Mouse (Mus musculus): ENCODE data around the gene Kctd18.
A peak's percentile ranks its signal among the peaks of the same experiment; 100 is the strongest.
"Not testable (repeated sequence)": the region's sequence is repeated elsewhere in the genome, so short reads cannot be mapped to it uniquely, and the experiment has no call there.

Gene Kctd18

GRCm38 (mm10) chr1:58018856-58019255, at the start of gene Kctd18:
TSS of gene Kctd18 (minus strand) at chr1:58018956.
- DNase-seq (ENCODE audit: low read depth, low spot score): no peak

GRCm38 (mm10) chr1:58065606-58066005, 46.9 kb upstream of the Kctd18 start:
- DNase-seq (ENCODE audit: low read depth, low spot score): no peak

- DNase-seq (ENCODE audit: low read depth, low spot score): no peak
Measured at GRCm38 (mm10) chr1:58065151-58065550, 46.4 kb upstream of the Kctd18 start.

DNA sequence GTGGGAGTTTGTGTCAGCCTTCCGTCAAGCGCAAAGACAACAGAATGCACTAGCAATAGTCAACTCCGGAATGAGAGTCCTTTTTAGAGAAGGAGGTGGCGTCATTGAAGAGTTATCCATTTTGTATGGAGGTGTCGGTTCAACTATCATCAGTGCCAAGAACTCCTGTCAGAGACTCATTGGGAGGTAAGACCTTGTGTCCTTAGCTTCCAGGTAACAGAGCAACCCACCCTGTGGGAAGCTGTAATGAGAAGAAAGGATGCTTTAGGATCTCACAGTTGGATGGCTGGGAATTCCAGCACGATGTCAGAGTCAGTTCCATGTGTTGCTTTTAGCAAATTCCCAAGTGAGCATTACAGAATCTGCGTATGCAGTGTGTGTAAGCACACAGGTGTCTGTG, 43.4 kb upstream of the Kctd18 start:
- no peak for DNase-seq (ENCODE audit: low read depth, low spot score)

- DNase-seq (ENCODE audit: low read depth, low spot score): no peak
Measured at GRCm38 (mm10) chr1:58058846-58059245, 40.1 kb upstream of the Kctd18 start.

DNA sequence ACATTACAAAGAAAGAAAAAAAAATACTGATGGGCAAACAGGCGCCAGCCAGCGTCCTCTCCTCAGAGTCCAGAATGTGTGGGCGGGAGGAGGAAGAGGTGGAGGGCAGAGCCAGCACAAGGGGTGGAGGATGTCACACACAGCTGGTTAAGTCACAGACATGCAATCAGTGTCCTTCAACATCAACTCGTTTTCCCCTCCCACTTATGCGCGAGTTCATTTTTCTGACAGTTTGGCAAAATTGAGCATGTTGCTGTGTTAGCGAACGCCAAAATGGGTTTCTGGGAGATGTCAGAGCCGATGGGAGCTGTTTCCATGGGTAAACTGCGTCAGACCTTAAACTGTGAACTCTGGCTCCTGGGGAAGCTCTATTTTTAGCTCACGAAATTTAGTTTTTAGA, 38.2 kb upstream of the Kctd18 start:
- no peak for DNase-seq (ENCODE audit: low read depth, low spot score)

DNA sequence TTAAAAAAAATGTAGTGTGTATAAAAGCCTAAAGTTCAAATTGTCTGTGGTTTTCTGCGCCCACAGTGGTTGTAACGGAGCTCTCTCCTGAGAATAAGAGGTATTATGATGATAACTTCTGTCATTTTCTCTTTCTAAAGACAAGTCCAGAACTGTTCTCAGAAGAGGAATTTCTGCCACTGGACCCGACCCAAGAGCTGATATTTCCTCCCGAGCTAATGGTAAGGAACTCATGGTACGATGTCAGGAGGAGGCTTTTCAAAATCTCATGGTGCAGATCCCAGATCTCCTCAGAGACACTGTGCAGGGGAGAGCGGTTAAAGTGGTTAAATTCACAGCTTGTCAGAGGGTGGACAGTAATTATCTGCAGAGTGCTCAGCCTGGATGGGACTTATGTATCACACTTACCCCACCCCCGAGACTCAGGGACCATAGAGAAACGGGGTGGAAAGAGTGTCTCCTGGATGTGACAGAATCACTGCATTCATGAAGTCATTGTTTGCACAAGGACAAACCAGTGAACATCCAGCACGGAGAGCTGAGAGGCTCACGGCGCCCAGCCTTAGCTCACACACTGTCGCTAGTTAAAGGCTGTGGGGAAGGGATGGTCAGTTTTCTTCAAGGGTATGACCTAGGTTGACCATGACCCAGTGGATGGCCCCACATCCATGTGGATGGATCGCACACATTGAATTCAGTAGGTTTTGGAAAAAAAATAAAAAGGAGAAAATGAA, 37.5 kb upstream of the Kctd18 start:
- DNase-seq (ENCODE audit: low read depth, low spot score): no peak

GRCm38 (mm10) chr1:58055598-58055997, 36.8 kb upstream of the Kctd18 start:
- DNase-seq (ENCODE audit: low read depth, low spot score): no peak

GRCm38 (mm10) chr1:58049126-58049525, 30.4 kb upstream of the Kctd18 start:
- no peak for DNase-seq (ENCODE audit: low read depth, low spot score)

- DNase-seq (ENCODE audit: low read depth, low spot score): no peak
Measured at GRCm38 (mm10) chr1:58046721-58047290, 28.1 kb upstream of the Kctd18 start.

- no peak for DNase-seq (ENCODE audit: low read depth, low spot score)
Measured at GRCm38 (mm10) chr1:58045546-58045945, 26.8 kb upstream of the Kctd18 start.

DNA sequence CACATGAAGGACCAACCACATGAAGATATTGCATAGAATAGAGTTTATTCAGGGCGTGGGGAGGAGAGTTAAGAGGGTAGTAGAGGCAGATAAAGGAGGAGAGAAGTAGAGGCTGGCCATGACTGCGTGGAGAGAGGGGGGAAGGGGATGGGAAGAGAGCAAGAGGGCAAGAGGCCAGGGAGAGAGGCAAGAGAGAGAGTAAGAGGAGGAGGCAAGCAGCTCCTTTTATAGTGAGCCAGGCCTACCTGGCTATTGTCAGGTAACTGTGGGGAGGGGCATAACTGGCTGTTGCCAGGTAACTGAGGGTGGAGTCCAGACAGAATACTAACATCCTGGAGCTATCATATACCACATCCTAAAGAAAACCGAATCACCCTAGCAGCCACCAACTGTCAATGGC, 26.3 kb upstream of the Kctd18 start:
- no peak for DNase-seq (ENCODE audit: low read depth, low spot score)

- not testable (repeated sequence) for DNase-seq (ENCODE audit: low read depth, low spot score)
Measured at GRCm38 (mm10) chr1:58037306-58037705, 18.6 kb upstream of the Kctd18 start.

DNA sequence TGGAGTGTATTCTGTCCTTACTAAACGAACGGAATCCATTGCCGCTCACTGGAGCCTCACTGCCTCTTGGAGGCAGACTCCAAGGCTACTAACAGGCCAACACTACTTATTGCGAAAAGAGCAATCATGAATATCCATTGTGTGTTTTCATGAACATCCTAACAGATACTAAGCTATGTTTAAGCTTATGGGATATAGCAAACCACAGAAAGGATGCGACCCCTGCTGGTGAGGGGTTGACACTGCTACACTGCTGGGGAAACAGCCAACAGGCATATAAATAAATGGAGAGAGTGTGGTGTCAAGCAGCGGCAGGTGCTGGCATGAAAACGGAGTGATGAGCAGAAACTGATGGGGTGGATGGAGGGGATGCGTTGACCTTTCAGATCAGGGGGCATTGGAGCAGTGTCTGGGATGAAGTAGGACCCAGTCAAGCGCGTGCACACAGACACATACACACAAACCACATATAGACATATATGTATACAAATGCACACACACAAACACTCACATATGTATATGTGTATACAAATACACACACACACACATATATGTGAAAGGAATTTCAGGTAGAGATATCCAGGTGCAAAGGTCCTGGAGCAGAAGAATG, 12.5 kb upstream of the Kctd18 start:
- DNase-seq (ENCODE audit: low read depth, low spot score): peak; percentile 74

- DNase-seq (ENCODE audit: low read depth, low spot score): no peak
Measured at GRCm38 (mm10) chr1:58030156-58030871, 11.6 kb upstream of the Kctd18 start.

- DNase-seq (ENCODE audit: low read depth, low spot score): no peak
Measured at GRCm38 (mm10) chr1:58029636-58030117, 10.9 kb upstream of the Kctd18 start, which contains the start of gene Aox1. TSS of gene Aox1 (plus strand) at chr1:58029931.

DNA sequence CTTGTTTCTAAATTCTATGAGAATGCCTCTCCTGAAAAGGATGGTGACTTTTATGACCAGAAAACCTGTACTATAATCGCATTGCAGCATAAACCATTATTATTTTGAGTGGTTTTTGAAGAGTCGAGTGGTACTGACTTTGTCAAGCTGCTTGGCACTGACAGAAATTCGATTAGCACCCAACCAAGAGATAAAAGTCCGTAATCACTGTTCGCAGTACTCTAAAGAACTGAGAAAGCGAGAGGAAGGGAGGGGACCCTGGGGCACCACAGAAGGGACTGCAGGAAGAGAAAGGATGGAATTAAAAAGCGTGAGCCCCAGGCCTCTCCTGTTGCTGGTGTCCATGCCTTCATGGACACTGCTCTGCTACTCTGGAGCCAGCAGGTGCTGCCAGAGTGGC, 9.0 kb upstream of the Kctd18 start:
- no peak for DNase-seq (ENCODE audit: low read depth, low spot score)

DNA sequence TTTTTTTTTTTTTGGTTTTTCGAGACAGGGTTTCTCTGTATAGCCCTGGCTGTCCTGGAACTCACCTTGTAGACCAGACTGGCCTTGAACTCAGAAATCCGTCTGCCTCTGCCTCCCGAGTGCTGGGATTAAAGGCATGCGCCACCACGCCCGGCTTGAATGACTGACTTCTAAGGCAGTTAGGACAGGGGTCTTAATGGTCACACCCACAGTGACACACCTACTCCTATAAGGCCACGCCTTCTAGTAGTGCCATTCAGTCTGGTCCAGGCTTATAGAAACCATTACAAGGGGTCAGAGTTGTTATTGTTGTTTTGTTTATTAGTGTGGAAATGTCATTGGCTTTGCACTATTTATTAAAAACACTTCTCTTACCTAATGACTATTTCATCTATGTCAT, 12.4 kb downstream of the Kctd18 start:
- not testable (repeated sequence) for DNase-seq (ENCODE audit: low read depth, low spot score)

DNA sequence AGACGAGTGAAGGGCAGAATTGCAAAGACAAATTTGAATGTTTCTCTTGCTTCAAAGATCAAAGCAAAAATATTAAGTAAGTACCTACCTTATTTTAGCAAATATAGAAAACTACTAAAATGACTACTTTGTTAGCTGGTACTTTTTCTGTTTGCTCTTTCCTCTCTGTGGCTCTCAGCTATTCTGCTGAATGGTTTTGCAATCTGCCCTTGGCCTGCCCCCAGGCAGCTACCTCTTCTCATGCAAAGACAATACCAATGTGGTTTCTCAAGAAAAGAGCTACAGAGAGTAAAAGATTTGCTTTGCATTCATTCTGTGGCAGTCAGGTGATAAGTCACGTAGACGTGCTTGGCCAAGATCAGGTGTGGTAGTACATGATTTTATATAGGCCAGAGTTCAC, 20.6 kb downstream of the Kctd18 start:
- no peak for DNase-seq (ENCODE audit: low read depth, low spot score)

DNA sequence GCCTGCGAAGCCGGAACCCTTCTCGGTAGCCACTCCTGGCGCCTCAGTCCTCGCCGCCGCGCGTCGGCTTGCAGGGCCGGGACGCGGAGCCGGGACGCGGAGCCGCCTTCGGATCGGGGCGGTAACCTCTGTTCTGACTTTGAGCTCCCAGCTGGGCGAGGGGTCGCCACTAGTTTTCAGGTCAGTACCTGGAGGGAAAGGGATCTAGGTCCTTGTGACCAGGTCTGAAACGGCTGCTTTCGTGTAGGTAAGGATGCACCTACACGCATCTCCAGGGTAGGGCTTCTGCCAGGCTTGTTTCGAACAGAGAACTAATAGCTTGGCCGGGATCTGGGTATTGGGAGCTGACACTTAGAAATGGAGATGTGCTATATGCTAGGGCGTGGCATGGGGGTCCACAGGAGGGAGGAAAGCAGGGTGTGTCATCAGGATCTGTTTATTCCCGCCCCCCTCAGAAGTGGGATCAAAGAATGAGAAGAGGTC, 22.6 kb downstream of the Kctd18 start:
- no peak for DNase-seq (ENCODE audit: low read depth, low spot score)

DNA sequence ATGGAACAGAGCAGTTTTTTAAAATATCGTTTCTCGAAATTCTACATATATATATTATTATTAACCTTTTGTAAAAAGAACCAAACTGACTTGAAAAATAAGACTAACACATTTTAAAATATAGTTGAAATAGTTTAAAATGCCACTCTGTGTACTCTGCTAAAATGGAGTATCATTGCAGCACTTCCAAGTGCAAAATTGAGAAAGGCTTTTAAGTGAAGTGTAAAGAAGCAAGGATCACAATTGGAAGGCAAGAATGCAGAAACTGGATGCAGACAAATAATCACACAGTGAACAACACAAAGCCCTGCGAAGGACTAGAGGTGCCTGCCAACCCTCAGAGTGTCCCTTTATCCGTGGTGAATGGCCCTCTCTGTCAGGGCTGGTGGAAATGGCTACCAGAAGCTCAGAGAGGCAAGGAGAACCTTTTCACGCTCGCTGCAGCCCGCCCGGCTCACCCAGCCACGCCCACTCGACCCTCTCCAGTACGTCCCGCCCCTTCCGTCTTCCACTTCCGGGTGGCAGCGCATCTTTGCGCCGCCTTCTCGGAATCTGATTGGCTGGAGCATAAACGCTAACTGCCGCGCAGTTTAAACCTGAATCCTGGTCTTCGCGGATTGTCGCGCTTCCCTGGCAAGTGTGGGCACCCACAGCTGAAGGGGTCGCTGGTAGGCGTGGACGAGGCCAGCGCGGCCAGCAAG, 23.2 kb downstream of the Kctd18 start, which contains the start of gene Sgo2a:
Gene Sgo2a, plus strand, starts transcription at position 540 of the 701 bp plus-strand sequence.
- peak; percentile 97 for DNase-seq (ENCODE audit: low read depth, low spot score)
